Mouse (Mus musculus) left cerebral cortex, adult 18-20 months (tissue): Measurements from ENCODE around the gene Pakap. TPM values are rescaled to one million over a fixed set of nuclear protein-coding genes. Genes with fewer than 3 reads are reported as not detected.

ENCODE experiments used
- DNase-seq, 2 experiments: peaks; one replicate each; pipeline ENCODE4 v3.0.0; 2021 to 2022; ENCODE audit warnings: low spot score in 2 of 2, mixed read lengths in 1 of 2
- total RNA-seq, 2 experiments: library from RNA; stranded (reverse); gene quantifications; 2 replicates each; pipeline ENCODE4 v1.2.3; 2021

Pakap gene
- total RNA-seq, 2 experiments from 2014 or later, result 17.2 to 19.1 TPM

- no peak for DNase-seq
These were observed 374.9 kb downstream of the Pakap start for GRCm38 (mm10) chr4:57942892-57943291.

Other genes with a start within 250 kb of the Pakap start
- gene Palm2, start 133.9 kb upstream of the Pakap start, total RNA-seq, result 10 to 100 TPM; 63.4 to 65.6 TPM
- gene Akap2, start 149.5 kb downstream of the Pakap start, total RNA-seq, result 10 to 100 TPM; 42.1 to 46.8 TPM